Mouse (Mus musculus): Measurements from ENCODE around the gene Tmem211. TPM values are rescaled to one million over a fixed set of nuclear protein-coding genes. Genes with fewer than 3 reads are reported as not detected.

Gene Tmem211
- polyA plus RNA-seq, 1 experiment, result not detected

- WGBS, result 78% methylated on average over 18 of the region's 18 CpGs
- H3K4me3 ChIP-seq (ENCODE audit: insufficient read depth, low read depth, low read length), result peak overlapping the region; percentile 48; the same call in 1 of the 2 replicates
- no peaks in the 10 kb centered on the region for H3K36me3 ChIP-seq (ENCODE audit: control insufficient read depth, insufficient read depth, low read length)
Observed at GRCm38 (mm10) chr5:113193762-113194161, 32.9 kb upstream of the Tmem211 start.

DNA sequence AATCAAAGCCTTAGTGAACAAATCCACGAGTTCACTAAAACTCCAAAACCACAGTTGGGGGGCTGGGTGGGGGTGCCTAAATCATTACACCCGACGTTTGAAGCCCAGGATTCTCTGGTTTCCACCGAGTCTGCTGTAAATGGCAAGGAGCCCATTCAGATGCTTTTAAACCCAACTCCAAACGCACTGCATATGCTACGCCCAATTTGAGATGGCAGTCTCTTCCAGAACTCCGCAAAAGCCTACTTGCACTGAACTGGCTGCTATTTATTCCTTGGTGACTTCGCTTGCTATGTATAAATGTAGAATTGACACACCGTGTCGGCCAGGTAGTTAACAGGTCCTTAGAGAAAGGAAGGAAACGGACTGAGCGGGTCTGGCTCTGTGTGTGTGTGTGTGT is 31.3 kb upstream of the Tmem211 start:
- H3K36me3 ChIP-seq (ENCODE audit: control insufficient read depth, insufficient read depth, low read length), result no peaks in the 10 kb centered on the region
- TF ChIP-seq POLR2A (IDR thresholded peaks at IDR 0.05; ENCODE audit: low read depth, low read length) (no peak), CTCF (conservative IDR thresholded peaks at IDR 0.05; ENCODE audit: insufficient read depth, insufficient read length, low read depth, low read length) (no peak)
- H3K27ac ChIP-seq (ENCODE audit: insufficient read depth, low read depth, low read length), result no peak overlapping the region
- no peak overlapping the region for H3K4me3 ChIP-seq (ENCODE audit: insufficient read depth, low read depth, low read length)
- no peak for DNase-seq
- peaks cover 7% of the 10 kb centered on the region; the same call in 1 of the 2 replicates for H3K4me1 ChIP-seq (ENCODE audit: control insufficient read depth, insufficient read depth, low read length)
- 73% methylated on average over 12 of the region's 12 CpGs for WGBS
- no peaks in the 10 kb centered on the region for H3K27me3 ChIP-seq (replicated peaks; ENCODE audit: control insufficient read depth, insufficient read depth, low read length)

More at GRCm38 (mm10) chr5:113193762-113194161, 32.9 kb upstream of the Tmem211 start:
- no peak for DNase-seq
- no peak for TF ChIP-seq POLR2A (IDR thresholded peaks at IDR 0.05; ENCODE audit: low read depth, low read length)
- no peak for TF ChIP-seq CTCF (conservative IDR thresholded peaks at IDR 0.05; ENCODE audit: insufficient read depth, insufficient read length, low read depth, low read length)
- Histone ChIP-seq H3K4me1 (ENCODE audit: control insufficient read depth, insufficient read depth, low read length) (0 out of 2 replicates have a peak, but pooled peaks cover 3% of the 10 kb centered on the region), H3K27ac (ENCODE audit: insufficient read depth, low read depth, low read length) (no peak overlapping the region), H3K27me3 (replicated peaks; ENCODE audit: control insufficient read depth, insufficient read depth, low read length) (no peaks in the 10 kb centered on the region)

- H3K27ac ChIP-seq (ENCODE audit: insufficient read depth, low read depth, low read length), result no peak overlapping the region
- no peaks in the 10 kb centered on the region for H3K27me3 ChIP-seq (replicated peaks; ENCODE audit: control insufficient read depth, insufficient read depth, low read length)
- no peak overlapping the region for H3K4me3 ChIP-seq (ENCODE audit: insufficient read depth, low read depth, low read length)
- TF ChIP-seq POLR2A (IDR thresholded peaks at IDR 0.05; ENCODE audit: low read depth, low read length) (no peak), CTCF (conservative IDR thresholded peaks at IDR 0.05; ENCODE audit: insufficient read depth, insufficient read length, low read depth, low read length) (no peak)
- peaks cover 7% of the 10 kb centered on the region; the same call in 1 of the 2 replicates for H3K4me1 ChIP-seq (ENCODE audit: control insufficient read depth, insufficient read depth, low read length)
- no peaks in the 10 kb centered on the region for H3K36me3 ChIP-seq (ENCODE audit: control insufficient read depth, insufficient read depth, low read length)
- DNase-seq, result no peak
- 91% methylated on average over 6 of the region's 6 CpGs for WGBS
Observed at GRCm38 (mm10) chr5:113195907-113196306, 30.8 kb upstream of the Tmem211 start.

GRCm38 (mm10) chr5:113196916-113197794 is 29.6 kb upstream of the Tmem211 start:
- Histone ChIP-seq H3K27ac (ENCODE audit: insufficient read depth, low read depth, low read length) (peak overlapping the region; percentile 84), H3K27me3 (replicated peaks; ENCODE audit: control insufficient read depth, insufficient read depth, low read length) (no peaks in the 10 kb centered on the region), H3K4me1 (ENCODE audit: control insufficient read depth, insufficient read depth, low read length) (peaks cover 7% of the 10 kb centered on the region; the same call in 1 of the 2 replicates), H3K36me3 (ENCODE audit: control insufficient read depth, insufficient read depth, low read length) (no peaks in the 10 kb centered on the region), H3K4me3 (ENCODE audit: insufficient read depth, low read depth, low read length) (no peak overlapping the region)
- no peak for DNase-seq
- 52% methylated on average over 9 of the region's 9 CpGs for WGBS
- TF ChIP-seq POLR2A (IDR thresholded peaks at IDR 0.05; ENCODE audit: low read depth, low read length) (no peak), CTCF (conservative IDR thresholded peaks at IDR 0.05; ENCODE audit: insufficient read depth, insufficient read length, low read depth, low read length) (no peak)

- Histone ChIP-seq H3K4me1 (ENCODE audit: control insufficient read depth, insufficient read depth, low read length) (peaks cover 7% of the 10 kb centered on the region; the same call in 1 of the 2 replicates), H3K27me3 (replicated peaks; ENCODE audit: control insufficient read depth, insufficient read depth, low read length) (no peaks in the 10 kb centered on the region), H3K4me3 (ENCODE audit: insufficient read depth, low read depth, low read length) (no peak overlapping the region), H3K27ac (ENCODE audit: insufficient read depth, low read depth, low read length) (peak overlapping the region; percentile 6; the same call in 1 of the 2 replicates), H3K36me3 (ENCODE audit: control insufficient read depth, insufficient read depth, low read length) (no peaks in the 10 kb centered on the region)
- DNase-seq, result no peak
- TF ChIP-seq POLR2A (IDR thresholded peaks at IDR 0.05; ENCODE audit: low read depth, low read length) (no peak), CTCF (conservative IDR thresholded peaks at IDR 0.05; ENCODE audit: insufficient read depth, insufficient read length, low read depth, low read length) (no peak)
- WGBS, result 47% methylated on average over 8 of the region's 8 CpGs
Observed at GRCm38 (mm10) chr5:113199126-113199771, 27.5 kb upstream of the Tmem211 start.

- no peak for TF ChIP-seq POLR2A (IDR thresholded peaks at IDR 0.05; ENCODE audit: low read depth, low read length)
- TF ChIP-seq CTCF (conservative IDR thresholded peaks at IDR 0.05; ENCODE audit: insufficient read depth, insufficient read length, low read depth, low read length), result no peak
- 0 out of 2 replicates have a peak overlapping the region, but pooled peaks have one; percentile 3 for H3K27ac ChIP-seq (ENCODE audit: insufficient read depth, low read depth, low read length)
- DNase-seq, result no peak
Observed at GRCm38 (mm10) chr5:113199772-113200134, 27.0 kb upstream of the Tmem211 start.

GRCm38 (mm10) chr5:113204193-113204592 is 22.5 kb upstream of the Tmem211 start:
- TF ChIP-seq POLR2A (IDR thresholded peaks at IDR 0.05; ENCODE audit: low read depth, low read length) (no peak), CTCF (conservative IDR thresholded peaks at IDR 0.05; ENCODE audit: insufficient read depth, insufficient read length, low read depth, low read length) (no peak)
- H3K27ac ChIP-seq (ENCODE audit: insufficient read depth, low read depth, low read length), result no peak overlapping the region
- WGBS, result 89% methylated on average over 9 of the region's 9 CpGs
- H3K27me3 ChIP-seq (replicated peaks; ENCODE audit: control insufficient read depth, insufficient read depth, low read length), result no peaks in the 10 kb centered on the region
- no peaks in the 10 kb centered on the region for H3K36me3 ChIP-seq (ENCODE audit: control insufficient read depth, insufficient read depth, low read length)
- DNase-seq, result no peak
- H3K4me1 ChIP-seq (ENCODE audit: control insufficient read depth, insufficient read depth, low read length), result peaks cover 30% of the 10 kb centered on the region
- no peak overlapping the region for H3K4me3 ChIP-seq (ENCODE audit: insufficient read depth, low read depth, low read length)

More at GRCm38 (mm10) chr5:113199772-113200134, 27.0 kb upstream of the Tmem211 start:
- 83% methylated on average over 10 of the region's 10 CpGs for WGBS
- H3K27me3 ChIP-seq (replicated peaks; ENCODE audit: control insufficient read depth, insufficient read depth, low read length), result no peaks in the 10 kb centered on the region
- no peaks in the 10 kb centered on the region for H3K36me3 ChIP-seq (ENCODE audit: control insufficient read depth, insufficient read depth, low read length)
- H3K4me3 ChIP-seq (ENCODE audit: insufficient read depth, low read depth, low read length), result no peak overlapping the region
- peaks cover 7% of the 10 kb centered on the region; the same call in 1 of the 2 replicates for H3K4me1 ChIP-seq (ENCODE audit: control insufficient read depth, insufficient read depth, low read length)

All from kidney, adult 2 months (tissue).